Mouse (Mus musculus) bone marrow, adult 2 months (tissue): Measurements from ENCODE around the gene Atp6v1e2.

Source experiments
- CTCF ChIP-seq: fragments of 200-500 bp; IDR thresholded peaks from 2 replicates; pipeline ENCODE4 v1.5.1; 2011; ENCODE audit warnings: low read length, control low read depth; ENCODE audit not compliant: control insufficient read depth, insufficient read depth
- POLR2A ChIP-seq: fragments of 200-500 bp; IDR thresholded peaks from 2 replicates; pipeline ENCODE4 v1.6.1; 2011; ENCODE audit warnings: low read depth, mild to moderate bottlenecking, control low read depth, low read length, borderline replicate concordance; ENCODE audit not compliant: control insufficient read depth

DNA sequence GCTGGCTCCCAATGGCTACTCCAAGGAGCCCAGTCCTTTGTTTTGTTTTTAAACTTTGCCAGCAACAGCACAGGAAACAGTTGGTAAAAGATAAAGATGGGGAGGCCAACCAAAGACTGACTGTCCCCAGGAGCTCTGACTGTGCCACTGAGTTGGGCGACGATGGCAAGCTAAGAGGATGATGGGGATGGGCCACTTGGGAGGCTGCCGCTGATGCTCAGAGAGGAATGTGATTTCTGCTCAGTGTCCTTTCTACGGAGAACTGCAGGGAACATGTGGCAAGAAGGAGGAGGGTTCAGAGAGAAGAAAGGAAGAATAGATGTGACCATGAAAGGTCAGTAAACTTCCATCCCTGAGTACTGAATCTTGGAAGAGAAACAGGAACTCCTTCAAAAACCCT lies 52.5 kb downstream of the Atp6v1e2 start:
- no peak for TF ChIP-seq CTCF
- no peak for TF ChIP-seq POLR2A
